Mouse (Mus musculus) frontal cortex, postnatal 36 days (tissue): ENCODE measurements around the gene Ncor1.
"Not testable (repeated sequence)": the region's sequence is repeated elsewhere in the genome, so short reads cannot be mapped to it uniquely, and the experiment has no call there.

Experiments used
- DNase-seq, 2 experiments: peaks; one replicate each; pipeline ENCODE4 v3.0.0; 2022; ENCODE audit warnings: low spot score in 2 of 2

Gene Ncor1

DNA sequence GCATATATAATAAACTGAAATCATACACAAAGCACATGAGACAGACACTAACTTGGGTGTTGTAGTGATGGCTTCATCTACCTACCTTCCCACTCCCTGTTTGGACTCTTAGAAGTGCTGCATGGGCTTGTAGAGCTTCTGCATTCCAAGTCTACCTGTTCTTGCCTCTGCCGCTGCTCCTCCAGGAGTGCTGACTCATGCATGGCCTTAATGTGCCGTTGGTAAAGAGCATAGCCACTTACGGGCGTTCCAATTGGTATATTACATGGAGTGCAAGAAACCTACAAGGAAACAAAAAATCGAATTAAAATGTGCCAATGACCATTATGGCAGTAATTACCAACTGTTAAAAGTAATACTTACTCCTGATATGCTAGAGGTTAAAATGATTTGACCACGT, 91.5 kb downstream of the Ncor1 start:
- no peak for DNase-seq

DNA sequence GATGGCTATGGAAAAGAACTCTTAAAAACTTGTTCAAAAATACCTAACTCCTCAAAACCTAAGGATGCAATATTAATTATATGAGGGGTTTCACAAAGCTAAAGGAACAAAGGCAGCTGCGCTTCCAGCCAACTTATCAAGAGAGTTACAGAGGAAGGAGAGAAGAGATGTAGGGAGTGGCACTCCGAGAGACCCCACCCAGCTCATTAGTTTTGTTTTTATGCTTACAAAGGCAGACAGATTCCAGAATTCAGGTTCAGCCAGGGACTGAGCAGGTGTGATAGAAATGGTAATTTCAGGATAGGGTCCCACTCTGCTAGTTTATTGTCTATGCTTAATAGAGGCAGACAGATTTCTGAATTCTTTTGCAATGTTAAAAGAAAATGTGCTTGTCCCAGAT, 103.1 kb downstream of the Ncor1 start:
- DNase-seq, result no peak

- DNase-seq, result no peak
Observed at GRCm38 (mm10) chr11:62351948-62352347, 106.4 kb downstream of the Ncor1 start.

GRCm38 (mm10) chr11:62343002-62343401, 115.3 kb downstream of the Ncor1 start:
- no peak for DNase-seq

DNA sequence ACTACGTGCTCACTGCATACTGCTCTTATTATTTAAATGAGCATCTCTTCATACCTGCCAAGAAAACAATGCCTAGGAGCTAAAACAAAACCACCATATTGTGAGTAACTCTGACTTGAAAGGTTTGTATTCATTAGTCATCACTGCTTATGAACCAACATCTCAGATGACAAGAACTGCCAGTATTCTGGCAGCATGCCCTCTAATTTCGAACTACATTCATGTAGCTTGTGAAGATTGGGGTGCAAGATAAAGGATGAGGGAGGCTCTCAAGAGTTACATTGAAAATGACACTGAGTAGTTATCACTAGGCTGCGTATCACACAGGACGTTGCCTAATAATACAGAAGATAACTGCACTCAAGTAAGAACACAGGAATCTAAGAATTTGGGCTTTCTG, 126.1 kb downstream of the Ncor1 start:
- DNase-seq, result no peak

- DNase-seq, result no peak
Observed at GRCm38 (mm10) chr11:62331141-62331540, 127.2 kb downstream of the Ncor1 start.

DNA sequence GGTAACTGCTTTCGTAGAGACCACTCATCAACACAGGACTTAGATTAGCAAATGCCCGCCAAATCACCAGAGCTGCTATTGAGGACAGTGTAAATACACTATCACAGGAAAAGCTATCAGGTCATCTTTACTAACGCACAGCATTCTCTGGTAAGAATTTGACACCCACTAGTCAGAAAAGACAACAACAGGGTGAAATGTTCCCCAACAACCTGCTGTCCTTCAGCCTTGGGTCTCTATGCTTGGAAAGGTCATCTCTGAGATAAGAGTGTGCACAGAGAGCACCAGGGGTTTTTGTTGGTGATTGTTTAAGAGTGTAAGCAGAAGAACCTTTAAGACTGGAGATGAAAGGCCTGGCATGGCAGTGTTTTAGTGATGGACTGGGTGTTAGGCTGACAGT, 134.7 kb downstream of the Ncor1 start:
- no peak for DNase-seq

- no peak for DNase-seq
Observed at GRCm38 (mm10) chr11:62320097-62320496, 138.2 kb downstream of the Ncor1 start.

DNA sequence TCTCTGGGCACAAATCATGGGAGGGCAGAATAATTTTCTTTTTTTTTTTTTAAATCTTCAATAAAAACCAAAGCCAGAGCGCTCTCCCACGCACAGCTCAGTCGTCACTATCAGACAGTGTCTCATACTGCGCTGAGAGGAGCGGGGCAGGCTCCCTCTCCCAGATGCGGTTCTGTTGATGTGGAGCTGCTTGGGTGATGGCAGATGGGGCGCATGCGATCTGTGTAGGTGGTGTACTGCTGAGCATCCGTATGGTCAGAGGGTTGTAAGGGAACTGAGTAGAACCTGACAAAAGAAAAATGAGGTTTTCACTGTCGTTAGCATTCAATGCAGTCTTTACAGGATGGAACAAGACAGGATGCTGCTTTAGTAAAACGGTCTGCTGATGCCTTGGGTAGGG, 140.6 kb downstream of the Ncor1 start:
- peak; percentile 68 to 76 for DNase-seq

DNA sequence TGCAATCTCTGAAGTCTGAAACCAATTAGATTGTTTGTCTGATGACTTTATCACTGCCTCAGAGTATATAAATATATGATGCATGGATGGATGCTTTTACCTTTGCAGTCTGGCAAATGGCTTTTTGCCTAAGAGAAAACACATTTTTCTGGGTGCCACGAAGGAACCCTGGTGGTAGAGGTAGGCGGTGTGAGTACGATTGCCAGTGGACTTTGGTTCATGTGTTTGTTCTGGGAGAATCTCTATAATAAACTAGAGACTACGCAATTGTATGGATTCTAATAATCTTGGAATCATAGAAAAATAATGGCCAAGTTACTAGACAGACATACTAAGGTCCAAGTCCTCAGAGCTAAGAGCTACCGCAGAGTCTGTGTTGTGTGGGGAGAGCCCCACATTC, 143.4 kb downstream of the Ncor1 start:
- no peak for DNase-seq

DNA sequence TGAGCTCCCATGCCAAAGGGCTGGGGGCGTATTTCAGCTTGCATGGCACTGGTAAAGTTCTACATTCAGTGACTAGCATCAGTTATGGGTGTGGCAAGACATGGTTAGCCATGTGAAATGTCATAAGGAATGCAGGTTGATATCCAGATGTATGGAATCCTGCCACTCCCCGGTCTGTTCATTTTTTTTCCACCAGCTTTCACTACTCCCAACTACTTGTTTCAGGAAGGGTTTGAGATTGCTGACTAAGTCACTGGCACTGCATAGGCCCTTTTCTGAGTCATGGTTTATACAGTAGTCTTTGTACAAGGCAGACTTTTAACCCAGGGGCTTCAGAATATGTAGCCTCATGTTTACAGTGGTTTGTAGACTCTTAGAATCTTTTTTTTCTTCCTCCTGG, 149.0 kb downstream of the Ncor1 start:
- DNase-seq, result no peak

- peak; percentile 25 to 48 for DNase-seq
Observed at GRCm38 (mm10) chr11:62305866-62306265, 152.5 kb downstream of the Ncor1 start.

DNA sequence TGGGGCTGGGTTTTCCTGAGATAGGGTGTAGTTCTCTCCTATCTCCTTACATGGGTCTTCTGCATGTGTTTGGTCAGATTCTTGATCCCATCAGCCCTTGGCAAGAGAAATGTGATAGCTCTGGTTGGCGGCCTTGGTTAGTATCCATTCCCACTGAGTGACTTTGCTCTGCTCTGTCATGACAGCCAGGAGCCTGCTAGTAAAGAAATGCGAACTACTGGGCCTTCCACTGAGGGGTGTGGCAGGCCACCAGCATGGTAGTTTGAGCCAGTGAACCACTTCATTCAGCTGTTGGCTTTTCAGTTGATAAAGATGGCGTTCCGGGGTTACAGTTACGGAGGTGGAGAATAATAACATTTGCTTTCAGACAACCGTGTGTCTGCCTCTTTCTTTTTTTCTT, 159.5 kb downstream of the Ncor1 start:
- no peak for DNase-seq

DNA sequence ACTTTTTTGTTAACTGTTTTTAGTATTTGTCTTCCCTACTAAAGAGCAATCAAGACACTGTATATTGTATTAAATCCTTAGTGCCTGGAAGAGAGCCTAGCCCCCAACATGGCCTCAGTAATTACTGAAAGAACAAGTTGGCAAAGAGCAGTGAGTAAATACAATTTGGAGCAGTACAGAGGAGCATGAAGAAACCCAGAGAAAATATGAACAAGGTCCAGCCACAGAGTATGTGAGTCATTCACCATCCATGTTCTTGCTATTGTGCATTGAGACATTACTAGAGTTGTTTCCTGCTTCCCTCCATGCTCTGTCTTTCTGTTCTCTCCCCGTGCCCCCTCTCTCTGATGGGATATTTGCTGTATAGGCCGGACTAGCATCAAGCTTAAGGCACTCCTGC, 164.2 kb downstream of the Ncor1 start:
- DNase-seq, result no peak

DNA sequence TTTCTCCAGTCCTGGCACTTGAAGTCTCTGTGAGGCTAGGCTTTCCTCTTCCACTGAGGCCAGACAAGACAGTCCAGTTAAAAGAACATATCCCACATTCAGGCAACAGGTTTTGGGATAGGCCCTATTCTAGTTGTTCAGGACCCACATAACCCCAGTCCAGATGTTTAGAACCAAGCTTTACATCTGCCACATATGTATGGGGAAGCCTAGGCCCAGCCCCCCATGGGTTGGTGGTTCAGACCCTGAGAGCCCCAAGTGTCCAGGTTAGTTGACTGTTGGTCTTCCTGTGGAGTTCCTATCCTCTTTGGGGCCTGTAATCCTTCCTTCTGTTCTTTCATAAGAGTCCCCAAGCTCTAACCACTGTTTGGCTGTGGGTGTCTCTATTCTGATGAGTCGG, 170.6 kb downstream of the Ncor1 start:
- DNase-seq, result no peak

DNA sequence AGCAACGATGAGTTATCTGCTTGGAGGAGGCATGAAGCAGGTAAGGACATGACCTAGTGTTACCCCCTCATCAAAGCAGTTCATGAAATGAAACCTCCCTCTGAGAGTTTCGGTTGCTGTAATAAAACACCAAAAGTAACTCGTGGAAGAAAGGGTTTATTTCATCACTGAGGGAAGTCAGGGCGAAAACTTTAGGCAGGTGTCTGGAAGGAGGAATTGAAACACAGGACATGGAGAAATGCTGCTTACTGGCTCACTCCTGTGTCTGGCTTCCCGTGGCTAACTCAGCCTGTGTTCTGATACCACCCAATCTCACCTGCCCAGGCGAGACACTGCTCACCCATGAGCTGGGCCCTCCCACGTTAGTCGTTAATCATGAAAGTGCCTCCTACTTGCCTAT, 173.3 kb downstream of the Ncor1 start:
- no peak for DNase-seq

DNA sequence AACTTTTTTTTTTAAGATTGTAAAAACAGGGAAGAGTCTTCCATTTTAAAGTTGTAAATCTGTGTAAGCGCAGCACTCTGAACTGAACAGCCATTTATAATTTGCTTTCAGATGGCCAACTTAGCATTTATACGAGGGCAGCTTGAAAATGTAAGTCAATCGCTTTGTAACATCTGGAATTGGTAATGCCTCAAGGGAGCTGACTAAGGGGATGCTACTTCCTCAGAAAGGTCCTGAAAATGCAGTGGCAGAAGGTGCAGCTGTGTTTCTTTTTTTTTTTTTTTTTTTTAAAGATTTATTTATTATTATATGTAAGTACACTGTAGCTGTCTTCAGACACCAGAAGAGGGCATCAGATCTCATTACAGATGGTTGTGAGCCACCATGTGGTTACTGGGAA, 174.3 kb downstream of the Ncor1 start:
- DNase-seq, result not testable (repeated sequence)

DNA sequence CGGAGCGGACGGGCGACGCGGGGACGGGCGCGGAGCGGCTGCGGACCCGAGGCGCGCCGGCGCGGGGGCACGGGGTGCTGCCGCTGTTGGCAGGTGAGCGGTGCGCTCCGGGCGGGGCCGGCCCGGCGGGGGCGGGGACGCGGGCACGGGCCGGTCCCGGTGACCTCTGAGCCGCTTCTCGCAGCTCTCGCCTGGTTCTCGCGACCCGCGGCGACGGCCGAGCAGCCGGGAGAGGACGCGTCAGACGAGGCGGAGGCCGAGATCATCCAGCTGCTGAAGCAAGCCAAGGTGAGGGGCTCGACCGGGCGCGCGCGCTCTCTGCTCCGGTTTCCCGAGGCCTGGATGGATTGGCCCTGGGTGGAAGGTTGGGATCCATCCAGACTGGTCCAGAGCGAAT, 176.7 kb downstream of the Ncor1 start:
- DNase-seq, result no peak

GRCm38 (mm10) chr11:62280675-62281600, 177.4 kb downstream of the Ncor1 start, which contains the start of the genes Zswim7 and Ttc19:
Zswim7 (minus strand) TSS chr11:62281375.
Ttc19 (plus strand) TSS chr11:62281473.
- DNase-seq, result peak; percentile 91 to 93

GRCm38 (mm10) chr11:62278027-62278426, 180.3 kb downstream of the Ncor1 start:
- DNase-seq, result peak; percentile 15 to 51

GRCm38 (mm10) chr11:62277086-62277485, 181.3 kb downstream of the Ncor1 start:
- no peak for DNase-seq

DNA sequence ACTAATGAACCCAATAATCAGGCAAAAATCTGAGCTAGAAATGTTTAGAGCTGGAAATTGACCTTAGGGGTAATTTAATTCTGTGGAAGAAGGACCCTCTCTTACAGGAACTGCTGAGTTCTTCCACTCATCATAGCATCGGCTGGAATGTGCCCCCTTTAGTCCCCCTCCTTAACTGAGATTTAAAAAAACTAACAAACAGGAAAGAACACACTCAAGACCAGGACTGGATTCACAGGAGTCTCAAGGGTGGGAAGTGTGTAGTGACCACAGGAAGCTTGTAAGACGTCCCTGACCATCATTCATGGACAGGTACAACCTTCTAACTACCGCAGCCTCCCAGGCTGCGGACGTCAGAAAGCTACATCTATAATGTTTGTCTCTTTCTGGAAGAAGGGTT, 187.5 kb downstream of the Ncor1 start:
- DNase-seq, result no peak

- no peak for DNase-seq
Observed at GRCm38 (mm10) chr11:62269097-62269496, 189.2 kb downstream of the Ncor1 start.

GRCm38 (mm10) chr11:62268381-62268780, 190.0 kb downstream of the Ncor1 start:
- DNase-seq, result no peak
